8 mouse cellular contexts compared by ENCODE assay signal in genomic region chr1:193242238-193242637, GRCm38 (mm10). TPM values are rescaled to one million over a fixed set of nuclear protein-coding genes. Genes with fewer than 3 reads are reported as not detected.
A peak's percentile ranks its signal among the peaks of the same experiment; 100 is the strongest.
DNase-seq lines count a peak whose midpoint lies in the region; ATAC-seq and TF ChIP-seq lines count a peak whose summit lies in the region.

No protein-coding gene starts in this region.

- no peaks in the 10 kb centered on the region for H3K27me3 ChIP-seq in CH12.LX (replicated peaks)
- no peaks in the 10 kb centered on the region for H3K27me3 ChIP-seq in liver, embryonic 16.5 days (ENCODE audit: control insufficient read depth, insufficient read depth, low read depth, low read length)
- H3K27me3 ChIP-seq in midbrain, embryonic 16.5 days (ENCODE audit: control insufficient read depth, insufficient read depth, low read depth, low read length): no peaks in the 10 kb centered on the region

- H3K9ac ChIP-seq in CH12.LX (ENCODE audit: insufficient read depth, low read depth): no peak overlapping the region
- H3K9ac ChIP-seq in liver, embryonic 16.5 days (ENCODE audit: low read depth, low read length): no peak overlapping the region
- no peak overlapping the region for H3K9ac ChIP-seq in midbrain, embryonic 16.5 days (ENCODE audit: low read depth, low read length)

- no peak for TF ChIP-seq CTCF in CH12.LX (conservative IDR thresholded peaks at IDR 0.05 in 1 of 2, IDR thresholded peaks at IDR 0.05 in 1 of 2; ENCODE audit: low read depth in 2 of 2, low read length in 2 of 2)

- peak overlapping the region in 1 of 3 experiments; percentile 8 for H3K4me3 ChIP-seq in CH12.LX (replicated peaks in 1 of 3; ENCODE audit: low read depth in 2 of 3, low read length in 2 of 3, poor library complexity in 1 of 3)
- H3K4me3 ChIP-seq in liver, embryonic 16.5 days (ENCODE audit: low read depth, low read length): peak overlapping the region; percentile 4; the same call in 1 of the 2 replicates
- H3K4me3 ChIP-seq in midbrain, embryonic 16.5 days (ENCODE audit: low read depth, low read length): no peak overlapping the region

- peaks cover 16 to 48% of the 10 kb centered on the region in 2 experiments for H3K4me1 ChIP-seq in CH12.LX (ENCODE audit: control insufficient read depth in 1 of 2, insufficient read depth in 2 of 2)
- H3K4me1 ChIP-seq in liver, embryonic 16.5 days (ENCODE audit: control insufficient read depth, low read depth, low read length): no peaks in the 10 kb centered on the region
- H3K4me1 ChIP-seq in midbrain, embryonic 16.5 days (ENCODE audit: control insufficient read depth, insufficient read depth, low read length): no peaks in the 10 kb centered on the region

- peak; percentile 37 for DNase-seq in CH12.LX (ENCODE audit: extremely low read depth)
- DNase-seq in adrenal gland, adult 8-10 months: peak; percentile 47
- DNase-seq in frontal cortex, postnatal 10 days (ENCODE audit: low spot score in 2 of 2): peak; percentile 65 to 80
- DNase-seq in kidney, postnatal 4 days: peak; percentile 45 to 62
- peak; percentile 76 for DNase-seq in right cerebral cortex, postnatal 14 days
- no peak for DNase-seq in retina, postnatal 1 day

- ATAC-seq in liver, embryonic 16.5 days (ENCODE audit: low read depth): peak; percentile 89
- ATAC-seq in midbrain, embryonic 16.5 days: no peak

- dilution Hi-C loops in CH12.LX (cut with MboI; ENCODE audit: extremely low pct_ligation_motif_present, extremely low pct_unique_long_range_greater_than_20kb, low sequenced_read_pairs): no loop called here

- no peak overlapping the region for H3K27ac ChIP-seq in CH12.LX (ENCODE audit: insufficient read depth, low read depth)
- no peak overlapping the region for H3K27ac ChIP-seq in liver, embryonic 16.5 days (ENCODE audit: low read length)
- no peak overlapping the region for H3K27ac ChIP-seq in midbrain, embryonic 16.5 days (ENCODE audit: low read length)

- WGBS in liver, embryonic 16.5 days (ENCODE audit: insufficient replicate concordance): 43% methylated on average over 8 of the region's 8 CpGs
- 81% methylated on average over 8 of the region's 8 CpGs for WGBS in midbrain, embryonic 16.5 days

- peaks cover 3 to 17% of the 10 kb centered on the region in 2 experiments for H3K36me3 ChIP-seq in CH12.LX (replicated peaks in 1 of 2; ENCODE audit: control insufficient read depth in 1 of 2, insufficient read depth in 1 of 2, low read length in 1 of 2)
- no peaks in the 10 kb centered on the region for H3K36me3 ChIP-seq in liver, embryonic 16.5 days (ENCODE audit: control insufficient read depth, insufficient read depth)
- H3K36me3 ChIP-seq in midbrain, embryonic 16.5 days (ENCODE audit: control insufficient read depth, insufficient read depth, low read length): no peaks in the 10 kb centered on the region

- no peak for TF ChIP-seq EP300 in CH12.LX (IDR thresholded peaks at IDR 0.05; ENCODE audit: low read length)

- TF ChIP-seq POLR2A in CH12.LX (IDR thresholded peaks at IDR 0.05; ENCODE audit: low read depth, low read length): no peak

- no peaks in the 10 kb centered on the region for H3K9me3 ChIP-seq in CH12.LX (replicated peaks; ENCODE audit: low read length)
- no peaks in the 10 kb centered on the region for H3K9me3 ChIP-seq in liver, embryonic 16.5 days (replicated peaks; ENCODE audit: control insufficient read depth, low read length)
- no peaks in the 10 kb centered on the region for H3K9me3 ChIP-seq in midbrain, embryonic 16.5 days (replicated peaks; ENCODE audit: control insufficient read depth, low read length, poor library complexity, severe bottlenecking)

- no peak for TF ChIP-seq RAD21 in CH12.LX (IDR thresholded peaks at IDR 0.05; ENCODE audit: low read depth, low read length)

- H3K4me2 ChIP-seq in CH12.LX (ENCODE audit: insufficient read depth, low read depth, poor library complexity, severe bottlenecking): peak overlapping the region; percentile 44
- H3K4me2 ChIP-seq in liver, embryonic 16.5 days (ENCODE audit: low read depth, low read length): no peak overlapping the region
- H3K4me2 ChIP-seq in midbrain, embryonic 16.5 days (ENCODE audit: low read length): no peak overlapping the region

- in situ Hi-C loops in CH12.LX (cut with MboI; ENCODE audit: low pct_ligation_motif_present, low pct_unique_long_range_greater_than_20kb, low sequenced_read_pairs): no loop called here

- H3K79me2 ChIP-seq in CH12.LX (replicated peaks; ENCODE audit: control insufficient read depth, extremely low read depth, insufficient read depth, poor library complexity, severe bottlenecking): no peaks in the 10 kb centered on the region

TF ChIP-seq in CH12.LX, 34 proteins besides CTCF, POLR2A, EP300 and RAD21:
- TF ChIP-seq HCFC1 (IDR thresholded peaks at IDR 0.05; ENCODE audit: low read depth, low read length) (no peak), ZMIZ1 (IDR thresholded peaks at IDR 0.05; ENCODE audit: low read depth, low read length) (no peak), MAFK (IDR thresholded peaks at IDR 0.05; ENCODE audit: insufficient replicate concordance, low read length) (no peak), MAX (IDR thresholded peaks at IDR 0.05; ENCODE audit: low read length) (no peak)

RNA-seq across cellular contexts. Expression of gene Hsd11b1, which starts 21.6 kb away (rescaled TPM):
- 1.5 and 2.0 TPM in 2 replicates for total RNA-seq in CH12.LX (2012; rRNA removed)
- 4.8 and 5.7 TPM in 2 replicates for total RNA-seq in CH12.LX (2014; rRNA removed)
- 5.5 and 6.3 TPM in 2 replicates for polyA plus RNA-seq in CH12.LX (2012; ENCODE audit: insufficient read length, low read depth)
- 10 to 100 TPM; 58.1 to 94.0 (median 71.6) TPM for total RNA-seq in adrenal gland, adult 8-10 months (2022)
- polyA plus RNA-seq in liver, embryonic 16.5 days (2015; fragmentation: Nextera tagmentation; extraction: Ambion mirVana): 26.5 and 40.3 TPM in 2 replicates
- 0.39 and 0.55 TPM in 2 replicates for polyA plus RNA-seq in midbrain, embryonic 16.5 days (2015; fragmentation: Nextera tagmentation; extraction: Ambion mirVana)

RNA-seq across cellular contexts. Expression of gene G0s2, which starts 30.8 kb away (rescaled TPM):
- total RNA-seq in CH12.LX (2012; rRNA removed) (not detected in 2 replicates), CH12.LX (2014; rRNA removed) (not detected in 2 replicates)
- polyA plus RNA-seq in CH12.LX (2012; ENCODE audit: insufficient read length, low read depth): not detected in 2 replicates
- total RNA-seq in adrenal gland, adult 8-10 months (2022): 10 to 100 TPM; 48.8 to 85.1 (median 74.4) TPM
- 179 and 180 TPM in 2 replicates for polyA plus RNA-seq in liver, embryonic 16.5 days (2015; fragmentation: Nextera tagmentation; extraction: Ambion mirVana)
- polyA plus RNA-seq in midbrain, embryonic 16.5 days (2015; fragmentation: Nextera tagmentation; extraction: Ambion mirVana): 5.1 and 6.9 TPM in 2 replicates

RNA-seq across cellular contexts. Expression of gene Lamb3, which starts 34.7 kb away (rescaled TPM):
- total RNA-seq in CH12.LX (2012; rRNA removed) (10.1 and 10.2 TPM in 2 replicates), CH12.LX (2014; rRNA removed) (14.1 and 14.6 TPM in 2 replicates)
- polyA plus RNA-seq in CH12.LX (2012; ENCODE audit: insufficient read length, low read depth): 7.8 and 12.3 TPM in 2 replicates
- total RNA-seq in adrenal gland, adult 8-10 months (2022): 1 to 10 TPM; 1.2 to 2.7 (median 1.5) TPM
- 0.41 and 1.2 TPM in 2 replicates for polyA plus RNA-seq in liver, embryonic 16.5 days (2015; fragmentation: Nextera tagmentation; extraction: Ambion mirVana)
- 0.67 and 0.75 TPM in 2 replicates for polyA plus RNA-seq in midbrain, embryonic 16.5 days (2015; fragmentation: Nextera tagmentation; extraction: Ambion mirVana)

RNA-seq across cellular contexts. Expression of gene Traf3ip3, which starts 40.7 kb away (rescaled TPM):
- total RNA-seq in CH12.LX (2012; rRNA removed) (72.9 and 80.1 TPM in 2 replicates), CH12.LX (2014; rRNA removed) (68.8 and 76.0 TPM in 2 replicates)
- 60.9 and 96.4 TPM in 2 replicates for polyA plus RNA-seq in CH12.LX (2012; ENCODE audit: insufficient read length, low read depth)
- total RNA-seq in adrenal gland, adult 8-10 months (2022): 1 to 10 TPM; 1.6 to 3.9 (median 2.7) TPM
- polyA plus RNA-seq in liver, embryonic 16.5 days (2015; fragmentation: Nextera tagmentation; extraction: Ambion mirVana): 8.3 and 9.4 TPM in 2 replicates
- 0.77 and 1.1 TPM in 2 replicates for polyA plus RNA-seq in midbrain, embryonic 16.5 days (2015; fragmentation: Nextera tagmentation; extraction: Ambion mirVana)

Comparison
In these comparisons a context has a peak if more than half of its experiments do, and no peak if none do; other contexts are left out.
1. RNA of gene G0s2, which starts 30.8 kb away (polyA plus RNA-seq): 179 to 180 TPM in liver, embryonic 16.5 days; 5.1 to 6.9 TPM in midbrain, embryonic 16.5 days and not detected in CH12.LX; every median in the first group is over 10 times any median in the second.